Mouse (Mus musculus) ES-E14 (cell line): ENCODE results near the gene Gm29797. TPM values are rescaled to one million over a fixed set of nuclear protein-coding genes. Genes with fewer than 3 reads are reported as not detected.
A peak's percentile ranks its signal among the peaks of the same experiment; 100 is the strongest.

Experiments used
- DNase-seq: peaks from one replicate; pipeline ENCODE4 v3.0.0-alpha.2; 2013; ENCODE audit warnings: low read depth, low spot score
- H3K27ac ChIP-seq: 2 replicates; pipeline ENCODE4 v1.5.1; 2012; ENCODE audit warnings: low read depth, mild to moderate bottlenecking, low read length, moderate library complexity, mixed read lengths; ENCODE audit not compliant: poor library complexity, insufficient read depth, severe bottlenecking
- H3K36me3 ChIP-seq: 2 replicates; pipeline ENCODE4 v1.6.1; 2012; ENCODE audit warnings: mild to moderate bottlenecking, low read length, moderate library complexity, mixed read lengths; ENCODE audit not compliant: control insufficient read depth, poor library complexity, insufficient read depth, severe bottlenecking
- H3K4me1 ChIP-seq, 2 experiments: fragments of 150-350 bp in 1 of 2; sonication (generic) in 1 of 2; 2 replicates each; pipeline ENCODE4 v1.6.1; 2012; ENCODE audit warnings: low read length in 2 of 2, mild to moderate bottlenecking in 1 of 2, mixed read lengths in 1 of 2; ENCODE audit not compliant: control insufficient read depth in 2 of 2, insufficient read depth in 2 of 2, poor library complexity in 1 of 2
- H3K4me3 ChIP-seq, 2 experiments: fragments of 150-350 bp in 1 of 2; sonication (generic) in 1 of 2; 2 replicates each; pipeline ENCODE4 v1.5.1; 2012; ENCODE audit warnings: low read length in 2 of 2, low read depth in 1 of 2, mild to moderate bottlenecking in 1 of 2, mixed read lengths in 1 of 2; ENCODE audit not compliant: insufficient read depth in 1 of 2, poor library complexity in 1 of 2, severe bottlenecking in 1 of 2
- H3K9ac ChIP-seq: 2 replicates; pipeline ENCODE4 v1.6.1; 2012; ENCODE audit warnings: low read depth, mild to moderate bottlenecking, low read length, mixed read lengths; ENCODE audit not compliant: poor library complexity, insufficient read depth, severe bottlenecking
- H3K9me3 ChIP-seq: fragments of 150-350 bp; sonication (generic); 2 replicates; pipeline ENCODE4 v1.6.1; 2012; ENCODE audit warnings: low read depth, mild to moderate bottlenecking, low read length; ENCODE audit not compliant: control insufficient read depth, insufficient read depth
- CHD2 ChIP-seq: IDR thresholded peaks from 2 replicates; pipeline ENCODE4 v1.6.1; 2014; ENCODE audit warnings: mild to moderate bottlenecking, low read depth, low read length, inconsistent platforms
- HCFC1 ChIP-seq: IDR thresholded peaks from 2 replicates; pipeline ENCODE4 v1.6.1; 2012; ENCODE audit warnings: low read length, inconsistent platforms, borderline replicate concordance; ENCODE audit not compliant: insufficient read depth
- MAFK ChIP-seq: IDR thresholded peaks from 2 replicates; pipeline ENCODE4 v1.6.1; 2014; ENCODE audit warnings: mild to moderate bottlenecking, low read depth, low read length, inconsistent platforms; ENCODE audit not compliant: insufficient read depth
- ZC3H11A ChIP-seq: IDR thresholded peaks from 2 replicates; pipeline ENCODE4 v1.6.1; 2012; ENCODE audit warnings: low read depth, mild to moderate bottlenecking, inconsistent platforms, low read length, borderline replicate concordance
- ZNF384 ChIP-seq: IDR thresholded peaks from 2 replicates; pipeline ENCODE4 v1.6.1; 2012; ENCODE audit warnings: low read depth, low read length, inconsistent platforms
- in situ Hi-C, 2 experiments: fragments of 600-800 bp; cut with MboI; formaldehyde crosslinking; loops; one replicate each; pipeline ENCODE4 v1.15.1; 2025; ENCODE audit warnings: low sequenced_read_pairs in 2 of 2, inconsistent platforms in 1 of 2; ENCODE audit not compliant: unreplicated experiment in 2 of 2
- total RNA-seq: library from RNA; depleted of rRNA; stranded (reverse); fragments of 300-350 nt; gene quantifications from 2 replicates; pipeline ENCODE4 v1.2.3, GENCODE M21; 2012

The Gm29797 gene
- total RNA-seq, 1 experiment: 1.8 TPM

DNA sequence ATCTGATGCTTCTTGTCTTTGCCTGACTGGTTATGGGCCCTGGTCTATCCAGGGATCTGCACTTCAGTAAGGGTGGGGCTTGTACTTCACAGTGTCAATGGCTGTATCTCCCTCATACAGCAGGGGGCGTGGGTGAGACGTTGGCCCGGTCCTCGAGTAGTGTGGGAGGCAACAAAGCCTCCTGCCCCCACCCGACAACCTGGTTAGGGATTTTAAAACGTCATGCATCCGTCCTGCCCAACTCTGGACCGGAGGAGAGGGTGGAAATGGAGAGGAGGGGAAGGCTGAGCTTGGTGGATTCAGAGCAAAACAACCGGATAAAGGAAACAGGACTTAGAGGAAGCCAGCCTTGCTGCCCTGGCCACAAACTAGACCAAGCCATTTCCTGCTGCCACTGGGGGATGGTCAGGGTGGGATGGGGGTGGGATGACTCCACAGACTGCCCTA is 2.8 kb downstream of the Gm29797 start:
- no peak overlapping the region for H3K9ac ChIP-seq
- H3K9me3 ChIP-seq: no peaks in the 10 kb centered on the region
- no peak overlapping the region for H3K27ac ChIP-seq
- H3K36me3 ChIP-seq: peaks cover 9% of the 10 kb centered on the region; the same call in 1 of the 2 replicates
- TF ChIP-seq ZC3H11A: no peak
- no peak for TF ChIP-seq CHD2
- no peak for TF ChIP-seq MAFK
- TF ChIP-seq HCFC1: no peak
- no peak for TF ChIP-seq ZNF384
- H3K4me3 ChIP-seq: peak overlapping the region in 1 of 2 experiments; percentile 41; a peak in 2 of 4 replicates
- peak; percentile 89 for DNase-seq
- in situ Hi-C loops: no loop called here
- H3K4me1 ChIP-seq: peaks cover 2 to 17% of the 10 kb centered on the region in 2 experiments; a peak in 3 of 4 replicates

- Histone ChIP-seq H3K4me1 (peaks cover 2 to 13% of the 10 kb centered on the region in 2 experiments; a peak in 3 of 4 replicates), H3K27ac (no peak overlapping the region)
Measured at GRCm38 (mm10) chr2:181662620-181663297, 5.9 kb downstream of the Gm29797 start.

DNA sequence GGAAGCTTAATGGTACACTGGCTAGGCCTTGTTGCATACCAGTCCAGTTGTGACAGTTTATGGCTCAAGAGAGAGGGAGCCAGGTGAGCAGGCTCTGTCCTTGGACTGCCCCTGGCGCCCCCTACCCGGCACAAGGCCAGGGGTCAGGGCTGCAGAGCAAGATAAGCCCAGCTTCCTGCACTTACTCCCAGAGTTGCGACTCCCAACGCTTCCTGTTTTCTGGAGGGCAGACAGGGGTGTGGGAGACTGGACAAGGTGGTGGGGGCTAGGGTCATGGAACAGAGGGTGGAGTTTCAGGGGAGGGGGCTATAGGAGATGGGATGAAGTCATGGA is 6.4 kb downstream of the Gm29797 start:
- TF ChIP-seq ZC3H11A: no peak
- TF ChIP-seq MAFK: no peak
- no peak for TF ChIP-seq ZNF384
- TF ChIP-seq CHD2: no peak
- no peak for TF ChIP-seq HCFC1
- Histone ChIP-seq H3K4me1 (peaks cover 2 to 13% of the 10 kb centered on the region in 2 experiments; a peak in 3 of 4 replicates), H3K9ac (no peak overlapping the region), H3K27ac (no peak overlapping the region), H3K36me3 (no peaks in the 10 kb centered on the region), H3K4me3 (no peak overlapping the region), H3K9me3 (no peaks in the 10 kb centered on the region)
- in situ Hi-C loops: no loop called here
- no peak for DNase-seq

More at GRCm38 (mm10) chr2:181662620-181663297, 5.9 kb downstream of the Gm29797 start:
- H3K4me3 ChIP-seq: no peak overlapping the region
- DNase-seq: no peak
- no peaks in the 10 kb centered on the region for H3K36me3 ChIP-seq
- H3K9ac ChIP-seq: no peak overlapping the region
- H3K9me3 ChIP-seq: no peaks in the 10 kb centered on the region
- TF ChIP-seq ZC3H11A (no peak), MAFK (no peak), ZNF384 (no peak), CHD2 (no peak), HCFC1 (no peak)
- in situ Hi-C loops: no loop called here

- no peaks in the 10 kb centered on the region for H3K9me3 ChIP-seq
- H3K4me1 ChIP-seq: peaks cover 0 to 12% of the 10 kb centered on the region in 2 experiments; a peak in 1 of 4 replicates
- TF ChIP-seq CHD2 (no peak), MAFK (no peak), ZC3H11A (no peak)
- DNase-seq: no peak
- H3K9ac ChIP-seq: peak overlapping the region; percentile 0
- H3K36me3 ChIP-seq: no peaks in the 10 kb centered on the region
- peak overlapping the region; percentile 51 to 54 for H3K4me3 ChIP-seq
- no peak overlapping the region for H3K27ac ChIP-seq
- in situ Hi-C loops: no loop called here
Measured at GRCm38 (mm10) chr2:181670285-181670912, 13.6 kb downstream of the Gm29797 start.
